Mouse (Mus musculus) kidney, embryonic 16.5 days (tissue): ENCODE results near the gene Mastl. TPM values are rescaled to one million over a fixed set of nuclear protein-coding genes. Genes with fewer than 3 reads are reported as not detected.

Source experiments
- ATAC-seq: fragments of 200-750 bp; cut with Nextera tagmentation; 2 replicates; pipeline ENCODE4 v1.8.0; 2017; ENCODE audit warnings: moderate TSS enrichment; ENCODE audit not compliant: low FRiP score, low TSS enrichment
- H3K27ac ChIP-seq: fragments of 300-500 bp; sonication (generic); 2 replicates; pipeline ENCODE4 v1.5.1; 2014; ENCODE audit warnings: low read length
- H3K27me3 ChIP-seq: fragments of 300-500 bp; sonication (generic); 2 replicates; pipeline ENCODE4 v1.6.1; 2014; ENCODE audit warnings: low read length, control low read depth, mixed read lengths; ENCODE audit not compliant: insufficient read depth
- H3K36me3 ChIP-seq: fragments of 300-500 bp; sonication (generic); 2 replicates; pipeline ENCODE4 v1.6.1; 2014; ENCODE audit warnings: low read length, control low read depth, mixed read lengths; ENCODE audit not compliant: insufficient read depth
- H3K4me1 ChIP-seq: fragments of 300-500 bp; sonication (generic); 2 replicates; pipeline ENCODE4 v1.6.1; 2014; ENCODE audit warnings: low read length, control low read depth, mixed read lengths; ENCODE audit not compliant: insufficient read depth
- H3K4me2 ChIP-seq: fragments of 300-500 bp; sonication (generic); replicated peaks from 2 replicates; pipeline ENCODE4 v1.6.1; 2014; ENCODE audit warnings: low read depth, low read length
- H3K4me3 ChIP-seq: fragments of 300-500 bp; sonication (generic); 2 replicates; pipeline ENCODE4 v1.5.1; 2014; ENCODE audit warnings: mild to moderate bottlenecking, low read length
- H3K9ac ChIP-seq: fragments of 300-500 bp; sonication (generic); replicated peaks from 2 replicates; pipeline ENCODE4 v1.6.1; 2014; ENCODE audit warnings: low read length
- H3K9me3 ChIP-seq: fragments of 300-500 bp; sonication (generic); 2 replicates; pipeline ENCODE4 v1.6.1; 2016; ENCODE audit warnings: low read length, control low read depth
- WGBS: fragments of 180-500 bp; shearing (Covaris S2); extraction: QIAGEN DNeasy Blood & Tissue Kit; methylation state at CpG from one replicate; pipeline ENCODE4 v1.1.7; 2014; 5-methylcytosine and 5-hydroxymethylcytosine counted together
- polyA plus RNA-seq: library from polyadenylated mRNA; unstranded; fragments of >200 nt; fragmentation: Nextera tagmentation; extraction: Ambion mirVana; gene quantifications from 2 replicates; pipeline ENCODE4 v1.2.1, GENCODE M21; 2015

Mastl gene
- polyA plus RNA-seq, 1 experiment from 2014 or later, result 11.3 TPM

GRCm38 (mm10) chr2:23097028-23097427 is 58.8 kb downstream of the Mastl start:
- H3K4me3 ChIP-seq, result no peak overlapping the region
- no peaks in the 10 kb centered on the region for H3K9me3 ChIP-seq
- H3K4me1 ChIP-seq, result no peaks in the 10 kb centered on the region
- H3K27me3 ChIP-seq, result no peaks in the 10 kb centered on the region
- no peak overlapping the region for H3K4me2 ChIP-seq
- H3K27ac ChIP-seq, result no peak overlapping the region
- no peak overlapping the region for H3K9ac ChIP-seq
- ATAC-seq, result no peak
- peaks cover 18% of the 10 kb centered on the region for H3K36me3 ChIP-seq

GRCm38 (mm10) chr2:23092216-23092615 is 63.6 kb downstream of the Mastl start:
- no peak overlapping the region for H3K4me2 ChIP-seq
- WGBS, result 55% methylated on average over 5 of the region's 5 CpGs
- no peaks in the 10 kb centered on the region for H3K4me1 ChIP-seq
- H3K27ac ChIP-seq, result no peak overlapping the region
- H3K27me3 ChIP-seq, result no peaks in the 10 kb centered on the region
- no peak overlapping the region for H3K4me3 ChIP-seq
- peaks cover 27% of the 10 kb centered on the region for H3K36me3 ChIP-seq
- no peak for ATAC-seq
- no peaks in the 10 kb centered on the region for H3K9me3 ChIP-seq
- no peak overlapping the region for H3K9ac ChIP-seq

- 92% methylated on average over 8 of the region's 8 CpGs for WGBS
- peaks cover 24% of the 10 kb centered on the region for H3K36me3 ChIP-seq
- no peaks in the 10 kb centered on the region for H3K9me3 ChIP-seq
- H3K27ac ChIP-seq, result no peak overlapping the region
- H3K4me1 ChIP-seq, result no peaks in the 10 kb centered on the region
- no peak for ATAC-seq
- H3K4me3 ChIP-seq, result no peak overlapping the region
- no peaks in the 10 kb centered on the region for H3K27me3 ChIP-seq
- no peak overlapping the region for H3K4me2 ChIP-seq
- H3K9ac ChIP-seq, result no peak overlapping the region
These were observed 71.3 kb downstream of the Mastl start for GRCm38 (mm10) chr2:23084540-23084939.

- Histone ChIP-seq H3K9ac (no peak overlapping the region), H3K27ac (no peak overlapping the region), H3K27me3 (no peaks in the 10 kb centered on the region), H3K4me2 (no peak overlapping the region), H3K4me1 (no peaks in the 10 kb centered on the region), H3K36me3 (peaks cover 36% of the 10 kb centered on the region), H3K4me3 (no peak overlapping the region), H3K9me3 (no peaks in the 10 kb centered on the region; the same call in 1 of the 2 replicates)
- 95% methylated on average over 2 of the region's 2 CpGs for WGBS
- no peak for ATAC-seq
These were observed 77.2 kb downstream of the Mastl start for GRCm38 (mm10) chr2:23078588-23078987.

GRCm38 (mm10) chr2:23077693-23078092 is 78.1 kb downstream of the Mastl start:
- Histone ChIP-seq H3K9me3 (no peaks in the 10 kb centered on the region; the same call in 1 of the 2 replicates), H3K4me3 (no peak overlapping the region), H3K9ac (no peak overlapping the region), H3K4me2 (no peak overlapping the region), H3K27ac (no peak overlapping the region), H3K4me1 (no peaks in the 10 kb centered on the region), H3K36me3 (peaks cover 33% of the 10 kb centered on the region), H3K27me3 (no peaks in the 10 kb centered on the region)
- no peak for ATAC-seq
- 93% methylated on average over 5 of the region's 5 CpGs for WGBS

- Histone ChIP-seq H3K9me3 (no peaks in the 10 kb centered on the region; the same call in 1 of the 2 replicates), H3K27me3 (no peaks in the 10 kb centered on the region), H3K4me2 (no peak overlapping the region), H3K4me3 (no peak overlapping the region), H3K27ac (no peak overlapping the region), H3K36me3 (peaks cover 29% of the 10 kb centered on the region), H3K4me1 (no peaks in the 10 kb centered on the region), H3K9ac (no peak overlapping the region)
- no peak for ATAC-seq
These were observed 79.0 kb downstream of the Mastl start for GRCm38 (mm10) chr2:23076783-23077182.

- no peaks in the 10 kb centered on the region; the same call in 1 of the 2 replicates for H3K9me3 ChIP-seq
- H3K9ac ChIP-seq, result no peak overlapping the region
- no peak overlapping the region for H3K4me2 ChIP-seq
- H3K27me3 ChIP-seq, result no peaks in the 10 kb centered on the region
- no peak for ATAC-seq
- no peaks in the 10 kb centered on the region for H3K4me1 ChIP-seq
- no peak overlapping the region for H3K4me3 ChIP-seq
- peaks cover 21% of the 10 kb centered on the region for H3K36me3 ChIP-seq
- no peak overlapping the region for H3K27ac ChIP-seq
These were observed 80.0 kb downstream of the Mastl start for GRCm38 (mm10) chr2:23075846-23076245.

- H3K36me3 ChIP-seq, result 0 out of 2 replicates have a peak, but pooled peaks cover 6% of the 10 kb centered on the region
- H3K4me3 ChIP-seq, result no peak overlapping the region
- WGBS, result 62% methylated on average over 1 of the region's 1 CpGs
- no peaks in the 10 kb centered on the region for H3K27me3 ChIP-seq
- ATAC-seq, result no peak
- H3K4me2 ChIP-seq, result no peak overlapping the region
- no peak overlapping the region for H3K27ac ChIP-seq
- H3K9ac ChIP-seq, result no peak overlapping the region
- no peaks in the 10 kb centered on the region; the same call in 1 of the 2 replicates for H3K9me3 ChIP-seq
- no peaks in the 10 kb centered on the region for H3K4me1 ChIP-seq
These were observed 84.4 kb downstream of the Mastl start for GRCm38 (mm10) chr2:23071406-23071805.

GRCm38 (mm10) chr2:23070491-23070890 is 85.3 kb downstream of the Mastl start:
- Histone ChIP-seq H3K27ac (no peak overlapping the region), H3K27me3 (no peaks in the 10 kb centered on the region), H3K4me3 (no peak overlapping the region), H3K4me2 (no peak overlapping the region), H3K36me3 (no peaks in the 10 kb centered on the region), H3K4me1 (no peaks in the 10 kb centered on the region), H3K9me3 (no peaks in the 10 kb centered on the region), H3K9ac (no peak overlapping the region)
- ATAC-seq, result no peak
- 92% methylated on average over 2 of the region's 2 CpGs for WGBS

GRCm38 (mm10) chr2:23068894-23069744 is 86.7 kb downstream of the Mastl start:
- Histone ChIP-seq H3K27ac (peak overlapping the region; percentile 98), H3K4me3 (peak overlapping the region; percentile 80), H3K27me3 (no peaks in the 10 kb centered on the region), H3K9me3 (no peaks in the 10 kb centered on the region), H3K9ac (peak overlapping the region; percentile 90), H3K4me2 (peak overlapping the region; percentile 98), H3K4me1 (no peaks in the 10 kb centered on the region), H3K36me3 (no peaks in the 10 kb centered on the region)
- ATAC-seq, result peak; percentile 92
- under 1% methylated on average over 50 of the region's 50 CpGs for WGBS
